Mouse (Mus musculus) stomach, adult 2 months (tissue): ENCODE measurements around the gene Hirip3. TPM values are rescaled to one million over a fixed set of nuclear protein-coding genes. Genes with fewer than 3 reads are reported as not detected.

Source experiments
- polyA plus RNA-seq: library from polyadenylated mRNA; depleted of rRNA; stranded (reverse); fragments of >200 nt; gene quantifications from 2 replicates; pipeline ENCODE4 v1.2.3, GENCODE M21; 2012; rRNA removed

The Hirip3 gene
- polyA plus RNA-seq = 2.2 and 2.3 TPM in 2 replicates

GRCm38 (mm10) chr7:126861429-126862130 lies at the start of gene Hirip3:
Gene Hirip3, plus strand, starts transcription at chr7:126861972.

DNA sequence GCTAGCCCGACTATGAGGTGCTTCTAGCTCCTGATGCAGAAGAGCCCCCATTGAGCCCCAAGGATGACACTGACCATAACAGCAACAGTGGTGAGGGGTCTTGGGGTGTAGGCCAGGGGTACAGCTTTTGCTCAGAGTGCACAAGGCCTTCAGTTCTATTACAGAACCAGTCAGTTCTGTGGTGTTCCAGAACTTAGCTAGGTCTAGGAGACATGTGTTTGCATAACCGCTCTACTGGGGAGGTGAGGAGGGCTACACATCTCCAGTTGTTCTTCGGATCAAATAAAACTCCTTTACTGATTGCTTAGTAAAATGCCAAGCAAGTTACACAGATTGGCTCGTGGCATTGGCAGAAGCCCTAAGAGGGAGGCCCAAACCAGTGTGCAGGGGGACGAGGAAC lies 30.2 kb upstream of the Hirip3 start, which contains the start of gene 4930451I11Rik:
Gene 4930451I11Rik (minus strand): TSS at position 101 of the 400 bp plus-strand sequence.

GRCm38 (mm10) chr7:126847116-126847420 lies 14.7 kb upstream of the Hirip3 start, which contains the start of gene Doc2a:
Gene Doc2a, plus strand, starts transcription at chr7:126847416.

DNA sequence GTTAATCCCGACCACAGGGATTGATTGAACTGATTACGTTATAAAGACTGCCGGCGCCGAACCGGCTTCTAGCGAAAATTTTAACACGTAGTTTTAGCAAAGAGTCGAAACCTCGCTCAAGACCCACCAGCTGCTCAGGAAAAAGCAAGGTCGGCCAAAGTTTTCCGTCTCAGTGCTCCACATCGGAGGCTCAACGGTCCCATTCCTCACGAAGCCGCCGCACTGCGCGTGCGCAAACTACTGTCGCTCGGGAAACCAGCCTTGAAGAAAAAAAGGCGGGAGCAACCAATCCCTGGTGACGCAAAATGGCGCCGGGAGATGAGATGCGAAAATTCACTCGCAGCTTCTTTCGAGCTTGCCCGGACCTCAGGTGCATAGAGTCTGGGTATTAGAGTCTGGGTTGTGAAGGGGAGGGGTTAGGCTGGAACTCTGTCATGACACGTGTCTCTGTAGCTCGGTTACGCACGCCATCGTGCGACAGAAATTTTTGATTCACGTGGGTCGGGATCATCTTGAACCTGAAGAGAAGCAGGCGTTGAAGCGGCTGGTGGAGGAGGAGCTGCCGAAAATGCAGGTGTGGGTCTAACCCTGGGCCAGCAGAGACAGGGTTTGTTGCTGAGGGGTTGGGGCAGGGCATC lies 494 bp downstream of the Hirip3 start, which contains the start of gene Ino80e:
Gene Ino80e (minus strand): TSS at position 231 of the 638 bp plus-strand sequence.

GRCm38 (mm10) chr7:126884286-126885164 lies 22.8 kb downstream of the Hirip3 start, which contains the start of gene Taok2:
Gene Taok2, minus strand, starts transcription at chr7:126884703.

Other genes with a start within 250 kb of the Hirip3 start
- 21.6 and 37.2 TPM in 2 replicates for gene Nupr1, start 231.1 kb upstream of the Hirip3 start, polyA plus RNA-seq
- 35.5 and 43.7 TPM in 2 replicates for gene Sgf29, start 212.7 kb upstream of the Hirip3 start, polyA plus RNA-seq
- gene Sult1a1, start 185.5 kb upstream of the Hirip3 start, polyA plus RNA-seq = 3.5 and 5.1 TPM in 2 replicates
- 26.1 and 37.1 TPM in 2 replicates for gene Bola2, start 166.6 kb upstream of the Hirip3 start, polyA plus RNA-seq
- gene Slx1b, start 166.2 kb upstream of the Hirip3 start, polyA plus RNA-seq = 8.4 and 8.8 TPM in 2 replicates
- gene Coro1a, start 154.2 kb upstream of the Hirip3 start, polyA plus RNA-seq = 21.9 and 41.2 TPM in 2 replicates
- gene Mapk3, start 102.4 kb upstream of the Hirip3 start, polyA plus RNA-seq = 242 and 263 TPM in 2 replicates
- gene Gdpd3, start 95.6 kb upstream of the Hirip3 start, polyA plus RNA-seq = 12.6 and 14.1 TPM in 2 replicates
- 169 and 334 TPM in 2 replicates for gene Ypel3, start 85.0 kb upstream of the Hirip3 start, polyA plus RNA-seq
- 2.0 and 2.5 TPM in 2 replicates for gene Tbx6, start 80.5 kb upstream of the Hirip3 start, polyA plus RNA-seq
- 74.8 and 85.0 TPM in 2 replicates for gene Ppp4c, start 69.5 kb upstream of the Hirip3 start, polyA plus RNA-seq
- 3.8 and 6.7 TPM in 2 replicates for gene Fam57b, start 64.3 kb upstream of the Hirip3 start, polyA plus RNA-seq
- gene 4930451I11Rik, start 30.3 kb upstream of the Hirip3 start, polyA plus RNA-seq = not detected in 2 replicates
- 0.08 TPM in 1 of 2 replicates, not detected in the other for gene Doc2a, start 14.6 kb upstream of the Hirip3 start, polyA plus RNA-seq
- gene Ino80e, start 405 bp downstream of the Hirip3 start, polyA plus RNA-seq = 26.9 and 34.5 TPM in 2 replicates
- gene Taok2, start 22.7 kb downstream of the Hirip3 start, polyA plus RNA-seq = 47.4 and 49.6 TPM in 2 replicates
- gene Tmem219, start 60.9 kb downstream of the Hirip3 start, polyA plus RNA-seq = 97.1 and 106 TPM in 2 replicates
- 7.3 and 9.2 TPM in 2 replicates for gene Kctd13, start 66.9 kb downstream of the Hirip3 start, polyA plus RNA-seq
- 0.21 and 0.94 TPM in 2 replicates for gene Asphd1, start 87.6 kb downstream of the Hirip3 start, polyA plus RNA-seq
- gene Sez6l2, start 88.6 kb downstream of the Hirip3 start, polyA plus RNA-seq = 1.9 and 2.3 TPM in 2 replicates
- 150 and 159 TPM in 2 replicates for gene Cdipt, start 113.9 kb downstream of the Hirip3 start, polyA plus RNA-seq
- gene Cdiptos, start 114.1 kb downstream of the Hirip3 start, polyA plus RNA-seq = 0.08 TPM in 1 of 2 replicates, not detected in the other
- gene Mvp, start 152.6 kb downstream of the Hirip3 start, polyA plus RNA-seq = 67.5 and 90.5 TPM in 2 replicates
- 0.94 TPM in 1 of 2 replicates, not detected in the other for gene Pagr1b, start 154.5 kb downstream of the Hirip3 start, polyA plus RNA-seq
- gene Pagr1a, start 155.4 kb downstream of the Hirip3 start, polyA plus RNA-seq = 8.5 TPM in 1 of 2 replicates, not detected in the other
- 1.6 and 8.9 TPM in 2 replicates for gene Gm42742, start 159.1 kb downstream of the Hirip3 start, polyA plus RNA-seq
- gene Prrt2, start 159.2 kb downstream of the Hirip3 start, polyA plus RNA-seq = 2.3 and 4.8 TPM in 2 replicates
- gene Maz, start 165.1 kb downstream of the Hirip3 start, polyA plus RNA-seq = 76.8 and 314 TPM in 2 replicates
- gene Kif22, start 180.5 kb downstream of the Hirip3 start, polyA plus RNA-seq = 1.9 and 2.3 TPM in 2 replicates
- gene Zg16, start 225.4 kb downstream of the Hirip3 start, polyA plus RNA-seq = 23.7 and 38.0 TPM in 2 replicates
- 13.6 and 14.9 TPM in 2 replicates for gene AI467606, start 229.4 kb downstream of the Hirip3 start, polyA plus RNA-seq